ENCODE assay signal across 10 mouse cellular contexts in genomic region chr2:25168665-25168978, GRCm38 (mm10). TPM values are rescaled to one million over a fixed set of nuclear protein-coding genes. Genes with fewer than 3 reads are reported as not detected.
DNase-seq lines count a peak whose midpoint lies in the region; ATAC-seq and TF ChIP-seq lines count a peak whose summit lies in the region.
"Had no signal": no experiment of that assay in that cellular context is flagged by ENCODE, and none has a peak within 500 bp of the region (broad histone marks: within the 10 kb centered on the region; RNA-seq: fewer than 3 reads in every experiment).

No protein-coding gene starts in this region.

- peaks cover 67% of the 10 kb centered on the region for H3K4me1 ChIP-seq in kidney, embryonic 16.5 days (ENCODE audit: insufficient read depth, low read length)
- peaks cover 47% of the 10 kb centered on the region for H3K4me1 ChIP-seq in embryonic facial prominence, embryonic 15.5 days
- peaks cover 20% of the 10 kb centered on the region for H3K4me1 ChIP-seq in intestine, postnatal 0 days (replicated peaks; ENCODE audit: control insufficient read depth, insufficient read depth, low read length)
- peaks cover 11% of the 10 kb centered on the region; the same call in 1 of the 2 replicates for H3K4me1 ChIP-seq in midbrain, postnatal 0 days (ENCODE audit: insufficient read depth, low read length)

- peak overlapping the region; percentile 52 for H3K4me3 ChIP-seq in kidney, embryonic 16.5 days (ENCODE audit: low read length)
- H3K4me3 ChIP-seq in embryonic facial prominence, embryonic 15.5 days (replicated peaks) = peak overlapping the region; percentile 49
- peak overlapping the region; percentile 36; the same call in 1 of the 2 replicates for H3K4me3 ChIP-seq in intestine, postnatal 0 days (ENCODE audit: low read depth, low read length)
- peak overlapping the region; percentile 62 for H3K4me3 ChIP-seq in midbrain, postnatal 0 days (ENCODE audit: low read depth, low read length)

- H3K27me3 ChIP-seq in kidney, embryonic 16.5 days (ENCODE audit: insufficient read depth, low read length) = no peaks in the 10 kb centered on the region
- no peaks in the 10 kb centered on the region for H3K27me3 ChIP-seq in embryonic facial prominence, embryonic 15.5 days
- no peaks in the 10 kb centered on the region for H3K27me3 ChIP-seq in intestine, postnatal 0 days (replicated peaks; ENCODE audit: control insufficient read depth, insufficient read depth, low read length)
- H3K27me3 ChIP-seq in midbrain, postnatal 0 days (ENCODE audit: insufficient read depth, low read length) = no peaks in the 10 kb centered on the region

- H3K36me3 ChIP-seq in kidney, embryonic 16.5 days (ENCODE audit: insufficient read depth, low read length) = no peaks in the 10 kb centered on the region
- H3K36me3 ChIP-seq in embryonic facial prominence, embryonic 15.5 days = no peaks in the 10 kb centered on the region
- H3K36me3 ChIP-seq in intestine, postnatal 0 days (ENCODE audit: control insufficient read depth, insufficient read depth) = no peaks in the 10 kb centered on the region
- no peaks in the 10 kb centered on the region for H3K36me3 ChIP-seq in midbrain, postnatal 0 days (ENCODE audit: insufficient read depth, low read length)

- peak overlapping the region; percentile 87 for H3K4me2 ChIP-seq in kidney, embryonic 16.5 days (replicated peaks; ENCODE audit: low read depth, low read length)
- peak overlapping the region; percentile 90 for H3K4me2 ChIP-seq in embryonic facial prominence, embryonic 15.5 days (replicated peaks)
- H3K4me2 ChIP-seq in intestine, postnatal 0 days (replicated peaks; ENCODE audit: low read depth) = peak overlapping the region; percentile 85
- peak overlapping the region; percentile 97 for H3K4me2 ChIP-seq in midbrain, postnatal 0 days (ENCODE audit: low read depth, low read length, poor library complexity, severe bottlenecking)

- no peak; the same call in 1 of the 2 replicates for ATAC-seq in kidney, embryonic 16.5 days (ENCODE audit: low FRiP score, low TSS enrichment)
- ATAC-seq in embryonic facial prominence, embryonic 15.5 days (ENCODE audit: insufficient number of reproducible peaks, low FRiP score, low TSS enrichment, low read depth) = no peak
- ATAC-seq in intestine, postnatal 0 days = no peak
- peak; percentile 20; the same call in 1 of the 2 replicates for ATAC-seq in midbrain, postnatal 0 days (ENCODE audit: low FRiP score)

- H3K9me3 ChIP-seq in kidney, embryonic 16.5 days (ENCODE audit: low read length) = no peaks in the 10 kb centered on the region
- H3K9me3 ChIP-seq in embryonic facial prominence, embryonic 15.5 days (replicated peaks) = no peaks in the 10 kb centered on the region
- H3K9me3 ChIP-seq in intestine, postnatal 0 days (ENCODE audit: control insufficient read depth) = no peaks in the 10 kb centered on the region
- H3K9me3 ChIP-seq in midbrain, postnatal 0 days (ENCODE audit: low read length) = no peaks in the 10 kb centered on the region

- H3K27ac ChIP-seq in kidney, embryonic 16.5 days (ENCODE audit: low read length) = peak overlapping the region; percentile 90
- peak overlapping the region; percentile 72 for H3K27ac ChIP-seq in embryonic facial prominence, embryonic 15.5 days (replicated peaks)
- peak overlapping the region; percentile 61; the same call in 1 of the 2 replicates for H3K27ac ChIP-seq in intestine, postnatal 0 days (ENCODE audit: low read depth, low read length)
- peak overlapping the region; percentile 52 for H3K27ac ChIP-seq in midbrain, postnatal 0 days (ENCODE audit: low read depth, low read length)

- DNase-seq in kidney, postnatal 14 days = no peak
- no peak for DNase-seq in midbrain, postnatal 0 days (ENCODE audit: low spot score)
- no peak for DNase-seq in spleen, postnatal 10 days (ENCODE audit: low spot score in 2 of 2)
- DNase-seq in thymus, postnatal 14 days = no peak
- DNase-seq in right cerebral cortex, postnatal 10 days (ENCODE audit: low spot score in 2 of 2) = no peak

- peak overlapping the region; percentile 74 for H3K9ac ChIP-seq in kidney, embryonic 16.5 days (replicated peaks; ENCODE audit: low read length)
- no peak overlapping the region for H3K9ac ChIP-seq in embryonic facial prominence, embryonic 15.5 days
- H3K9ac ChIP-seq in intestine, postnatal 0 days (ENCODE audit: low read depth, low read length) = peak overlapping the region; percentile 35; the same call in 1 of the 2 replicates
- H3K9ac ChIP-seq in midbrain, postnatal 0 days (replicated peaks; ENCODE audit: low read length, poor library complexity, severe bottlenecking) = no peak overlapping the region

- WGBS in kidney, embryonic 16.5 days = 24% methylated on average over 2 of the region's 2 CpGs
- 17% methylated on average over 2 of the region's 2 CpGs for WGBS in embryonic facial prominence, embryonic 15.5 days
- 23% methylated on average over 2 of the region's 2 CpGs for WGBS in intestine, postnatal 0 days
- 5% methylated on average over 2 of the region's 2 CpGs for WGBS in midbrain, postnatal 0 days

- no peak for TF ChIP-seq CTCF in intestine, postnatal 0 days (IDR thresholded peaks at IDR 0.05; ENCODE audit: low read depth)
- no peak for TF ChIP-seq CTCF in midbrain, postnatal 0 days (IDR thresholded peaks at IDR 0.05)

RNA-seq across cellular contexts. Expression of gene Nrarp, which starts 11.9 kb away (rescaled TPM):
- 18.4 and 18.8 TPM in 2 replicates for polyA plus RNA-seq in kidney, embryonic 16.5 days (2015; fragmentation: Nextera tagmentation; extraction: Ambion mirVana)
- 26.8 and 26.9 TPM in 2 replicates for polyA plus RNA-seq in embryonic facial prominence, embryonic 15.5 days (2015; fragmentation: Nextera tagmentation; extraction: Ambion mirVana)
- 15.9 and 16.5 TPM in 2 replicates for polyA plus RNA-seq in intestine, postnatal 0 days (2015; fragmentation: Nextera tagmentation; extraction: Ambion mirVana)
- 49.2 and 49.9 TPM in 2 replicates for total RNA-seq in midbrain, postnatal 0 days (2014; rRNA removed)
- 16.1 and 16.5 TPM in 2 replicates for polyA plus RNA-seq in midbrain, postnatal 0 days (2015; fragmentation: Nextera tagmentation; extraction: Ambion mirVana)

RNA-seq across cellular contexts. Expression of gene Tor4a, which starts 28.1 kb away (rescaled TPM):
- 16.0 and 16.8 TPM in 2 replicates for polyA plus RNA-seq in kidney, embryonic 16.5 days (2015; fragmentation: Nextera tagmentation; extraction: Ambion mirVana)
- polyA plus RNA-seq in embryonic facial prominence, embryonic 15.5 days (2015; fragmentation: Nextera tagmentation; extraction: Ambion mirVana) = 9.3 and 10.5 TPM in 2 replicates
- 12.0 and 12.6 TPM in 2 replicates for polyA plus RNA-seq in intestine, postnatal 0 days (2015; fragmentation: Nextera tagmentation; extraction: Ambion mirVana)
- total RNA-seq in midbrain, postnatal 0 days (2014; rRNA removed) = 1.7 and 3.5 TPM in 2 replicates
- polyA plus RNA-seq in midbrain, postnatal 0 days (2015; fragmentation: Nextera tagmentation; extraction: Ambion mirVana) = 0.98 and 1.3 TPM in 2 replicates

RNA-seq across cellular contexts. Expression of gene Nelfb, which starts 42.7 kb away (rescaled TPM):
- 131 and 138 TPM in 2 replicates for polyA plus RNA-seq in kidney, embryonic 16.5 days (2015; fragmentation: Nextera tagmentation; extraction: Ambion mirVana)
- polyA plus RNA-seq in embryonic facial prominence, embryonic 15.5 days (2015; fragmentation: Nextera tagmentation; extraction: Ambion mirVana) = 114 and 115 TPM in 2 replicates
- 41.4 and 45.6 TPM in 2 replicates for polyA plus RNA-seq in intestine, postnatal 0 days (2015; fragmentation: Nextera tagmentation; extraction: Ambion mirVana)
- 87.0 and 101 TPM in 2 replicates for total RNA-seq in midbrain, postnatal 0 days (2014; rRNA removed)
- polyA plus RNA-seq in midbrain, postnatal 0 days (2015; fragmentation: Nextera tagmentation; extraction: Ambion mirVana) = 90.4 TPM in 2 replicates

RNA-seq across cellular contexts. Expression of gene Stpg3, which starts 45.8 kb away (rescaled TPM):
- polyA plus RNA-seq in kidney, embryonic 16.5 days (2015; fragmentation: Nextera tagmentation; extraction: Ambion mirVana) = 0.54 and 0.82 TPM in 2 replicates
- polyA plus RNA-seq in embryonic facial prominence, embryonic 15.5 days (2015; fragmentation: Nextera tagmentation; extraction: Ambion mirVana) = not detected in 2 replicates
- polyA plus RNA-seq in intestine, postnatal 0 days (2015; fragmentation: Nextera tagmentation; extraction: Ambion mirVana) = not detected in 2 replicates
- 0.38 TPM in 1 of 2 replicates, not detected in the other for total RNA-seq in midbrain, postnatal 0 days (2014; rRNA removed)
- not detected in 2 replicates for polyA plus RNA-seq in midbrain, postnatal 0 days (2015; fragmentation: Nextera tagmentation; extraction: Ambion mirVana)
- total RNA-seq: gastrocnemius, postnatal 14 days had no signal

RNA-seq across cellular contexts. Expression of gene Fam166a, which starts 49.9 kb away (rescaled TPM):
- 0.37 TPM in 1 of 2 replicates, not detected in the other for polyA plus RNA-seq in kidney, embryonic 16.5 days (2015; fragmentation: Nextera tagmentation; extraction: Ambion mirVana)
- polyA plus RNA-seq in embryonic facial prominence, embryonic 15.5 days (2015; fragmentation: Nextera tagmentation; extraction: Ambion mirVana) = 0.77 TPM in 1 of 2 replicates, not detected in the other
- polyA plus RNA-seq in intestine, postnatal 0 days (2015; fragmentation: Nextera tagmentation; extraction: Ambion mirVana) = 0.78 and 1.4 TPM in 2 replicates
- total RNA-seq in midbrain, postnatal 0 days (2014; rRNA removed) = not detected in 2 replicates
- 1.5 TPM in 1 of 2 replicates, not detected in the other for polyA plus RNA-seq in midbrain, postnatal 0 days (2015; fragmentation: Nextera tagmentation; extraction: Ambion mirVana)
- total RNA-seq: gastrocnemius, postnatal 14 days; left cerebral cortex, postnatal 25 days had no signal

Comparison
In these comparisons a context has a peak if more than half of its experiments do, and no peak if none do; other contexts are left out.
1. H3K9ac ChIP-seq: peak in kidney, embryonic 16.5 days (single experiment) and intestine, postnatal 0 days (single experiment); none in embryonic facial prominence, embryonic 15.5 days (single experiment) and midbrain, postnatal 0 days (single experiment).
2. Peak in every context shown above with its lines, with median percentiles within 50 percentile points of each other: H3K27ac ChIP-seq, H3K4me2 ChIP-seq and H3K4me3 ChIP-seq.